Mouse (Mus musculus) urinary bladder, postnatal 36 days (tissue): ENCODE measurements at regions not wholly inside any gene's neighbourhood (a gene's known extent, or its start where the extent isn't known, plus 50 kb on each side); places are given as distances from the start of the nearest gene placed in this dataset.
A peak's percentile ranks its signal among the peaks of the same experiment; 100 is the strongest.

Experiments used
- DNase-seq, 2 experiments: peaks; one replicate each; pipeline ENCODE4 v3.0.0; 2022; ENCODE audit warnings: low spot score in 2 of 2, mixed read lengths in 1 of 2

- no peak for DNase-seq
Measured at GRCm38 (mm10) chr1:135665484-135665883, 54.4 kb upstream of the Csrp1 start.

DNA sequence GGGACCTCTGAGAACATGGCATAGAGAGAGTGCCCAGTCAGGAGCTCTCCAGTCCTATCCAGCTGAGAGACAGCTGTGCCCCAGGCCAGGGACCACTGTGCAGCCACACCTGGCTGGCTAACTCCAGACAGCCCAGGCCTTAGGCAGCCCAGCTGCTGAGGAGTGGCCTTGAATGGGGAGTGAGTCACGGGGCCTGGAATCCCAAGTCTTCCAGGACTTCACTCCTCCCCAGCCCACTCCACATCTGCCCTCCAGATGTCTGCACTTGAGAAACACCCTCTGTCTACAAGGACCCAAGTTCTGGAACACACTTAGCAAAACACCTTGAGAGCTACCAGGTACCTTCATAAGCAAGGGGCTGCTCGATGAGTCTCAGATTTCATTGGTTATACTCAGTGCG is 51.5 kb upstream of the Csrp1 start:
- no peak for DNase-seq

DNA sequence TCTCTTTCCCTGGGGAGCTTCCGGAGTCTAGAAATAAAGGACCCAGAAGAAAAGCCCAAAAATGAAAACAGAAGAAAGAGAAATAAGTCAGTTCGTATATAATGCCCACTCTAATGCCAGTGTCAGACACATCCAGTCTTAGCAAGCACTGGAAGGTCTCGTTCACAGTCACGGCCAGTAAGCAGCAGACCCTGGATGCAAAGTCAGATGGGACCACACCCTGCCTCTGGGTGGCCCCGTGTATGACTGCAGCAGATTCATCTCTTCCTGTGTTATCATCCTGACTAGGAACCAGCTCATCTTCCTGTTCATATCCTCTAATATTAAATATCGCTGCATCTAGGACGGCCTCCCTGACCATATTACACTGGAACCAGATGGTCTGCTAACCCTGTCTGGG is 50.9 kb upstream of the Csrp1 start:
- no peak for DNase-seq

GRCm38 (mm10) chr1:135669803-135670202 is 50.1 kb upstream of the Csrp1 start:
- peak in 1 of 2 experiments; percentile 66 for DNase-seq
